Mouse (Mus musculus) gastrocnemius, postnatal 36 days (tissue): ENCODE results near the gene Tssc4. TPM values are rescaled to one million over a fixed set of nuclear protein-coding genes. Genes with fewer than 3 reads are reported as not detected.

Experiments
- DNase-seq, 2 experiments: peaks; one replicate each; pipeline ENCODE4 v3.0.0; 2022
- intact Hi-C: fragments of 180-260 bp; cut with DNase I; formaldehyde crosslinking; loops from one replicate; pipeline ENCODE4 v1.15.1; 2025
- total RNA-seq, 2 experiments: library from RNA; stranded (reverse); gene quantifications; 2 replicates each; pipeline ENCODE4 v1.2.3; 2021

Gene Tssc4
- total RNA-seq, 2 experiments from 2014 or later, result 7.8 to 8.4 TPM

GRCm38 (mm10) chr7:143105258-143105897 is 36.3 kb downstream of the Tssc4 start:
- DNase-seq, result no peak
- intact Hi-C loops, result no loop called here

- intact Hi-C loops, result no loop called here
These were observed 37.0 kb downstream of the Tssc4 start, which contains the start of gene Kcnq1 for GRCm38 (mm10) chr7:143106062-143106461. Gene Kcnq1, plus strand, starts transcription at chr7:143106362.

GRCm38 (mm10) chr7:143106672-143107465 is 37.8 kb downstream of the Tssc4 start:
- no peak for DNase-seq
- intact Hi-C loops, result no loop called here

More at GRCm38 (mm10) chr7:143106062-143106461, 37.0 kb downstream of the Tssc4 start, which contains the start of gene Kcnq1:
- no peak for DNase-seq

GRCm38 (mm10) chr7:143108200-143108599 is 39.2 kb downstream of the Tssc4 start:
- no peak for DNase-seq
- intact Hi-C loops, result no loop called here

GRCm38 (mm10) chr7:143108996-143109660 is 40.1 kb downstream of the Tssc4 start:
- intact Hi-C loops, result no loop called here
- no peak for DNase-seq

GRCm38 (mm10) chr7:143109696-143110095 is 40.6 kb downstream of the Tssc4 start:
- DNase-seq, result no peak
- intact Hi-C loops, result no loop called here

GRCm38 (mm10) chr7:143110803-143111202 is 41.8 kb downstream of the Tssc4 start:
- intact Hi-C loops, result no loop called here
- DNase-seq, result no peak

GRCm38 (mm10) chr7:143111719-143112118 is 42.7 kb downstream of the Tssc4 start:
- DNase-seq, result no peak
- intact Hi-C loops, result no loop called here

GRCm38 (mm10) chr7:143112395-143112794 is 43.3 kb downstream of the Tssc4 start:
- intact Hi-C loops, result no loop called here
- no peak for DNase-seq

GRCm38 (mm10) chr7:143114773-143115172 is 45.7 kb downstream of the Tssc4 start:
- intact Hi-C loops, result no loop called here
- DNase-seq, result no peak

GRCm38 (mm10) chr7:143116521-143116920 is 47.5 kb downstream of the Tssc4 start:
- intact Hi-C loops, result no loop called here
- no peak for DNase-seq

- intact Hi-C loops, result no loop called here
- DNase-seq, result no peak
These were observed 50.4 kb downstream of the Tssc4 start for GRCm38 (mm10) chr7:143119407-143119806.

GRCm38 (mm10) chr7:143119826-143120225 is 50.8 kb downstream of the Tssc4 start:
- DNase-seq, result no peak
- intact Hi-C loops, result no loop called here

Other genes with a start within 250 kb of the Tssc4 start
- not detected for gene Th, start 138.1 kb upstream of the Tssc4 start, total RNA-seq
- gene Ascl2, start 100.0 kb upstream of the Tssc4 start, total RNA-seq, result not detected
- gene Tspan32, start 64.2 kb upstream of the Tssc4 start, total RNA-seq, result under 1 TPM; 0.15 to 0.27 TPM
- gene Cd81, start 16.5 kb upstream of the Tssc4 start, total RNA-seq, result 100 to 1,000 TPM; 106 to 118 TPM
- gene Trpm5, start 25.4 kb downstream of the Tssc4 start, total RNA-seq, result not detected
- gene Kcnq1, start 37.1 kb downstream of the Tssc4 start, total RNA-seq, result under 1 TPM; 0.31 to 0.69 TPM